Mouse (Mus musculus) erythroblast, embryonic 14.5 days (primary cell): Measurements from ENCODE around the gene Slco2b1. TPM values are rescaled to one million over a fixed set of nuclear protein-coding genes. Genes with fewer than 3 reads are reported as not detected.

Experiments used
- H3K27me3 ChIP-seq: 2 replicates; pipeline ENCODE4 v1.6.1; 2012; ENCODE audit warnings: inconsistent platforms; ENCODE audit not compliant: control insufficient read depth
- H3K36me3 ChIP-seq: 2 replicates; pipeline ENCODE4 v1.6.1; 2012; ENCODE audit warnings: mild to moderate bottlenecking, inconsistent platforms; ENCODE audit not compliant: control insufficient read depth
- H3K4me1 ChIP-seq: 2 replicates; pipeline ENCODE4 v1.6.1; 2012; ENCODE audit warnings: inconsistent platforms; ENCODE audit not compliant: control insufficient read depth
- H3K4me3 ChIP-seq: replicated peaks from 2 replicates; pipeline ENCODE3; 2012; ENCODE audit warnings: moderate library complexity, mild to moderate bottlenecking, inconsistent platforms
- H3K9me3 ChIP-seq: 2 replicates; pipeline ENCODE4 v1.6.1; 2012; ENCODE audit warnings: low read length, inconsistent platforms, mixed read lengths; ENCODE audit not compliant: control insufficient read depth
- GATA1 ChIP-seq: IDR thresholded peaks from 2 replicates; pipeline ENCODE4 v1.6.1; 2012; ENCODE audit warnings: low read length, inconsistent platforms, mixed read lengths
- TAL1 ChIP-seq: IDR thresholded peaks from 3 replicates; pipeline ENCODE4 v1.6.1; 2012; ENCODE audit warnings: low read length, inconsistent platforms, mixed read lengths
- polyA plus RNA-seq: library from polyadenylated mRNA; stranded (reverse); fragments of >175 nt; gene quantifications from 2 replicates; pipeline ENCODE4 v1.2.3, GENCODE M21; 2012

Slco2b1 gene
- polyA plus RNA-seq, 1 experiment: not detected

DNA sequence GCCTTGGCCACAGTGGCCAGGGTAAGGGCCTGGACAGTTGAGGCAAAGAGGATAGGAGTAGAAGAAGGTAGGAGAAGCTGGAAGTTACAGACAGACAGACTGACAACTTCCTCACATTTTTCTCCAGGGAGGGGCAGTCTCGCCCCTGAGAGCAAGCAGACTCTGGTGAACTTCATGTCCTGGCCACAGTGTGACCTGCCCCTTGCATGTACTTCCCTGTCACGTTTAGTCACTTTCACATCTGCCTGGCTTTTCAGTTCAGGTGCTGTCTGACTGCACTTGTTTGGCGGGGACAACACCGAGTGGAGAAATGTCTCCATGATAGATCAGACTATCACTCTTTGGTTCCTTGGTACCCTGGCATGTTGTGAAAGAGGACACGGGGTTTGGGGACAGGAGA, 36.9 kb downstream of the Slco2b1 start:
- no peak for TF ChIP-seq GATA1

DNA sequence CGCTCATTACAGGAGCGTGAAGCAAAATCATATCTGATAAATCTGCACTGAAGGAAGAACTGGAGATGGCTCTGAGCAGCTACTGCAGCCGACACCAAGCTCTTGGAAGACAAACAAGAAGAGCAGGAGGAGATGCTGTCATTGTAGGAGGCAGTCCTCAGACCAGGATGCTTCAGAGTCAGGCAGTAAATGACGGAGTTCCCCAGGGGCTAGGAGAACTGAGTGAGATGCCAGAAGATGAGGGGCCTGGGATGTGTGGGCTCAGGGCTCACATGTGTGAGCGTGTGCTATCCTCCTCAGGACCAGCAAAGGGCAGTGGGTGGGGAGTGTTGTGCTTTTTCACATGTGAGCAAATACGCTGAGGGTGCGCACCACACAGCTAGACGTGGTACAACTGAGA, 38.0 kb downstream of the Slco2b1 start:
- Histone ChIP-seq H3K4me1 (peaks cover 16% of the 10 kb centered on the region), H3K27me3 (peaks cover 11% of the 10 kb centered on the region), H3K36me3 (no peaks in the 10 kb centered on the region), H3K9me3 (no peaks in the 10 kb centered on the region), H3K4me3 (no peak overlapping the region)
- TF ChIP-seq TAL1: no peak
- TF ChIP-seq GATA1: no peak

More for the DNA sequence above, 36.9 kb downstream of the Slco2b1 start:
- Histone ChIP-seq H3K27me3 (peaks cover 7% of the 10 kb centered on the region), H3K9me3 (no peaks in the 10 kb centered on the region), H3K36me3 (no peaks in the 10 kb centered on the region), H3K4me1 (peaks cover 16% of the 10 kb centered on the region), H3K4me3 (no peak overlapping the region)

DNA sequence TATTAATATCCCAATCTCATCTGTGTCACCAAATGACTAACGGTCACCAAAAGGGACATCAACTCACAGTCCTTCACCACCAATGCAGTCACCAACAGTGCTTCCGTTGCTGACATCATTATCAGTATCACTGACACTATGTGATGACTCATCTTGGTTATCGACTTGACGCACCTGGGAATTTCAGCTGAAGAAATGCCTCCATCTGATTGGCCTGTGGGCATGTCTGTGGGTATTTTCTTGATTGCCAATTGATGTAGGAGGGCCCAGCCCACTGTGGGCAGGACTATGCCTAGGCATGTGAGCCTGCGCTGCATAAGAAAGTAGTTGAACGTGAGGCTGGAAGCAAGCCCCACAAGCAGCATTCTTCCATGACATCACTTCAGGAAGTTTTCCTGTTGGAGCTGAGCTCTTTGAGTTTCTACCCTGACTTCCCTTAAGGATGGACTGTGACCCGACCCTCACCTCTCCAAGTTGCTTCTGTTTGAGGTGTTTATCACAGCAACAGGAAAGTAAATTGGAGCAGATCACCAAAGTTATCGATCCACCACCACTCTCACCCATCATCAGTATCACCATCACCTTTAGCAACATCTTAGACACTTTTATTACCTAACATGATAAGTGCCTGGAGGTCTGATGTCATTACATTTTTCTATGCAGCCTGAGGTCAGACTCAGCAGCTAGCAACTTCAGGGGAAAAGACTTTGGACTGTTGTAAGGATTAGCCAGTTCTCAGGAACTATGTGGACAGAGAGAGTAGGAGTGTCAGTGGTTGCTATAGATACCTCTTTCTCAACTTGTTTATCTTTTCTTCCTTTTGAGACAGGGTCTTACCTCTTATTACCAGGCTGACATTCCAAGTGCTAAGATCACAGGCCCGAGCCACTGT, 39.4 kb downstream of the Slco2b1 start:
- H3K4me1 ChIP-seq: peaks cover 16% of the 10 kb centered on the region
- no peak for TF ChIP-seq GATA1
- TF ChIP-seq TAL1: no peak
- no peaks in the 10 kb centered on the region for H3K9me3 ChIP-seq
- H3K36me3 ChIP-seq: no peaks in the 10 kb centered on the region
- no peak overlapping the region for H3K4me3 ChIP-seq
- H3K27me3 ChIP-seq: peaks cover 14% of the 10 kb centered on the region

DNA sequence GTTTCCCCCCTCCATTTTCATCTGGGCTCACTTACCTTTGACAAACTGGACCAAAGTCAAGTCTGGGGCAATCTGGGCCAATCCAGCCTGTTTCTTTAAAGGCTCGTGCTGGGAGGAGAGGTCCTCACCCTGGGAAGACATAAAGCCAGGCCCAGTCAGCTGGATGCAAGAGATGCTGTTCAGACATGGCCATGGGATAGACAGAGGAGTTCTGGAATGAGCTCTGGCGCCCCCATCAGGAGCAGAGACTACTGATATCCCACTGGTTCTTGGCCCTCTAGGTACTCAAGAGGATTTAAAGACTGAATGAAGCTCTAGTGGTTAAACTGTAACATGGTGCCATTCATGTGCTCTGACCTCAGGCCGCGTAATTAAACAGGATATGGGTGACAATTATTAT, 40.2 kb downstream of the Slco2b1 start:
- Histone ChIP-seq H3K4me3 (no peak overlapping the region), H3K36me3 (no peaks in the 10 kb centered on the region), H3K4me1 (peaks cover 16% of the 10 kb centered on the region), H3K9me3 (no peaks in the 10 kb centered on the region), H3K27me3 (peaks cover 14% of the 10 kb centered on the region)
- TF ChIP-seq GATA1: no peak
- TF ChIP-seq TAL1: no peak

DNA sequence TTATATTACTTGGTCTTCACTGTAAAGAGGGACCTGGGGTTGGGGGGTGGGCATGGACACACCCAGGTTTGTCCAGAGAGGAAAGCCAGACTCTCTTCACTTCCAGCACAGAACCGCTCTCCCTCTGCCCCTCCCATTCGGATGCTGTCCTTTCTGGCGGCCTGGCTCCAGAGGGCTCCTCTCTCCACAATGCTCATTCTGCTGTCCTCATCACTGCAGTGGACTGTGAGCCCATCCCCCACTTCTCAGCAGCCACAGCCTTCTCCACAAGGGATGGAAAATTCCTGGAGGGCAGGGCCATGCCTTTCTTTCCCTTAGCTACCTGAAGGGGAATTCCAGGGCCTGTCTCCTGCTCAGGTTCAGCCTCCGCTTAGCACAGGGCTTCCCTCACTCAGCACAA, 42.3 kb downstream of the Slco2b1 start:
- no peak for TF ChIP-seq GATA1
- TF ChIP-seq TAL1: no peak
- Histone ChIP-seq H3K9me3 (no peaks in the 10 kb centered on the region), H3K4me1 (peaks cover 16% of the 10 kb centered on the region)

DNA sequence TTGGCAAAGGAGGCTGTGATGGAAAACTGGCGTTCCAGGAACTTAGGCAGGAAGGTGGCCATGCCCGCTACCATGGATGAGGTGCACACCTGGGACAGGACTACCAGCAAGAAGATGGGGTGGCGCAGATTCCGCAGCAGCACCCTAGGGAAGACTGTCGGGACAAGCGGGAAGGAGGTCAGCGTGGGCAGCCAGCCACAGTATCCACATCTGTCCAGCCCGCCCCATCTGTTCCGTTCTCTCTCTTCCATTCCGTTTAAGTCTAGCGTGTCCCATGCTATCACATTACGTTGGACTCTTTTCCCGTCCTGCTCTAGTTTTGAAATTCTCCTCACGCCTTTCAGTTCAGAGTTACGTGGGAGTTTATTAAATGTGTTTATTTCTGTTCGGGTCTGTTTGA, 44.0 kb downstream of the Slco2b1 start:
- Histone ChIP-seq H3K36me3 (no peaks in the 10 kb centered on the region), H3K4me1 (peaks cover 13% of the 10 kb centered on the region), H3K27me3 (peaks cover 16% of the 10 kb centered on the region), H3K4me3 (no peak overlapping the region), H3K9me3 (no peaks in the 10 kb centered on the region)
- no peak for TF ChIP-seq TAL1
- TF ChIP-seq GATA1: no peak

More for the DNA sequence above, 42.3 kb downstream of the Slco2b1 start:
- Histone ChIP-seq H3K4me3 (no peak overlapping the region), H3K36me3 (no peaks in the 10 kb centered on the region), H3K27me3 (peaks cover 14% of the 10 kb centered on the region)

DNA sequence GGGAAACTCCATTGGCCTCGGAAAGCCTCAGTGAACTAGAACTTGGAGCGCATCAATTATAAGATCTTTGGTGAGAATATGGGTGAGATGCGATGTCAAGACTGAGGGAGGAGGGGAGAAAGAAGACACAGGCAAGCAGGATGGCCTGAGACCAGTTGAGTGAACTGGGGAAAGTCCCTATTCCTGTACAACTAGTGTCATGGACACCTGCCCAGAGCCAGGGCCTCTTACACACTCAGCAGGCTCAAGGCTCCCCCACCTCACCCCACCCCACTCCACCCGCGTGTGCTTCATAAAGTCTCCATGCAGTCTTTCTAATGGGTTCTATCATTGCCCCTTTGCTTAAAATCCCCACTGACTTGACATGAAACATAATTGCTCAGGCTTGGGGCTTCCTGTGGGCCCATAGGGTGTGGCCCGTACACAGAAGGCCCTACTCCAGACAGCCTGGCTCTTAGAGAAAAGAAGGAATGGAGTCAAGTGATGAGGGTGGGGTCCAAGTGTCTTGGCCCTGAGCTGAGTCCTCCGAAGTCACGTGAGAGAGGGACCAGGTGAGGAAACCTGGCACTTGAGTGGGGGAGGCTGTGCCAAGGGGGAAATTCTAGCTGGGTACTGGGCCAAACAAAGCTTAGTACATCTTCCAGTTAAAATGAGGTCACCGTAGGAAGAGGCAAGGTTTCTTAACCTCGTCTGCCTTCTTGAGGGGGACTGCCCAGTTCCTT, 45.2 kb downstream of the Slco2b1 start:
- TF ChIP-seq TAL1: no peak
- TF ChIP-seq GATA1: no peak
- Histone ChIP-seq H3K36me3 (no peaks in the 10 kb centered on the region), H3K27me3 (peaks cover 19% of the 10 kb centered on the region), H3K9me3 (no peaks in the 10 kb centered on the region), H3K4me1 (peaks cover 1% of the 10 kb centered on the region), H3K4me3 (no peak overlapping the region)

DNA sequence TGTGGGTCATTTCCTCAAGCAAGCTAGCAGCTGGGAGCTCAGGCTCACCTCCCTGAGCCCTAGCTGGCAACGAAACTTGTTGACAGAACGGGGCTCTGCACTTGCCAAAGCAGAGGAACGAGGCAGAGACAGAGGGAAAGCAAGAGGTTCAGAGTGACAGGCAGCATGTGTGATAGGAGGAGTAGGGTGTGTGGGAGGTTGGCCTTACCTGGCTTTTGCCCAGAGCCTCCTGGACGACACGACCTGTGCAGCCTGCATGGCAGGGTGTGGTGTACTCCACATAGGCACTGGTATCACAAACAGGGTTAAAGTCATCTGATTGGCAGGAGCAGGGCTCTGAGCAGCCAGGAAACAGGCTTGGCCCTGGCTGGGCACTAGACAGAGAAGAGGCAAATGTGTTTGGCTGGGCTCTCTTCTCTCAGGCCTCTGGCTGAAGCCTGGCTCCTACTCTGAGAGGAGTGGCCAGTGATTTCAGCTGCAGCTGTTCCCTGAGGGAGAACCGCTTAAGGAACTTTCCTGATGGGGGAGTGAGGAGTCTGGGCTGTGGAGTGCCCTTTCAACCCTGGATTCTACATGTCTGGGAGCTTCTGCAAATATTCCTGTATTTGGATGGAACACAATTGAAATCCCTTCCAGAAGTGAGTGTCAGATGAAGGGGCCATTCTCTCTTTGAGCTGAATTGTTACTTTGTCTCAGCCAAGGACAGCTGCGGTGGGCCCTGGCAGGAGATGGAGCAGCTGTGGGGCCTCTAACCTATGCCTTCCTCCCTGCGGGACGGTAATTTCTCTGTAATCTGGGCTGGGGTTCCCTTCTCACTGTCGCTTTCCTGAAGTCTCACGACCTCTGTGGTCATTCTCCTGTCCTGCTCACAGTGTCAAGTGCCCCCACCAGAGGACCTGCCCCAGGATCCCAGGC, 46.3 kb downstream of the Slco2b1 start:
- Histone ChIP-seq H3K4me3 (no peak overlapping the region), H3K4me1 (no peaks in the 10 kb centered on the region), H3K27me3 (peaks cover 19% of the 10 kb centered on the region)

More for the DNA sequence above, 46.3 kb downstream of the Slco2b1 start:
- H3K36me3 ChIP-seq: no peaks in the 10 kb centered on the region
- TF ChIP-seq TAL1 (no peak), GATA1 (no peak)
- H3K9me3 ChIP-seq: no peaks in the 10 kb centered on the region
